Mouse (Mus musculus) hindbrain, postnatal 0 days (tissue): ENCODE measurements around the gene Olfr1394. TPM values are rescaled to one million over a fixed set of nuclear protein-coding genes. Genes with fewer than 3 reads are reported as not detected.

ENCODE experiments used
- ATAC-seq: fragments of 200-750 bp; cut with Nextera tagmentation; 2 replicates; pipeline ENCODE4 v1.8.0; 2017; ENCODE audit warnings: mild to moderate bottlenecking, moderate TSS enrichment, moderate library complexity
- DNase-seq: peaks from one replicate; pipeline ENCODE4 v3.0.0-alpha.2; 2015; ENCODE audit warnings: low spot score
- H3K27ac ChIP-seq: fragments of 300-500 bp; sonication (generic); 2 replicates; pipeline ENCODE4 v1.5.1; 2014; ENCODE audit warnings: mild to moderate bottlenecking
- H3K27me3 ChIP-seq: fragments of 300-500 bp; sonication (generic); 2 replicates; pipeline ENCODE4 v1.6.1; 2014; ENCODE audit warnings: low read length, mixed read lengths; ENCODE audit not compliant: insufficient read depth
- H3K36me3 ChIP-seq: fragments of 300-500 bp; sonication (generic); 2 replicates; pipeline ENCODE4 v1.6.1; 2014; ENCODE audit warnings: low read length, mixed read lengths; ENCODE audit not compliant: insufficient read depth
- H3K4me1 ChIP-seq: fragments of 300-500 bp; sonication (generic); 2 replicates; pipeline ENCODE4 v1.6.1; 2014; ENCODE audit warnings: antibody characterized with exemption, low read length, mixed read lengths; ENCODE audit not compliant: insufficient read depth
- H3K4me2 ChIP-seq: fragments of 300-500 bp; sonication (generic); 2 replicates; pipeline ENCODE4 v1.6.1; 2014; ENCODE audit warnings: low read depth, mild to moderate bottlenecking, low read length, moderate library complexity, mixed read lengths
- H3K4me3 ChIP-seq: fragments of 300-500 bp; sonication (generic); 2 replicates; pipeline ENCODE4 v1.5.1; 2014; ENCODE audit warnings: low read length
- H3K9ac ChIP-seq: fragments of 300-500 bp; sonication (generic); replicated peaks from 2 replicates; pipeline ENCODE4 v1.6.1; 2014; ENCODE audit warnings: mild to moderate bottlenecking, low read length, moderate library complexity, mixed read lengths
- H3K9me3 ChIP-seq: fragments of 300-500 bp; sonication (generic); 2 replicates; pipeline ENCODE4 v1.6.1; 2016; ENCODE audit warnings: low read length, mixed read lengths
- CTCF ChIP-seq: IDR thresholded peaks from 2 replicates; pipeline ENCODE4 v1.5.1; 2016; ENCODE audit warnings: antibody characterized with exemption, control low read depth, low read depth
- WGBS: fragments of 180-500 bp; shearing (Covaris S2); extraction: QIAGEN DNeasy Blood & Tissue Kit; methylation state at CpG from one replicate; pipeline ENCODE4 v1.1.7; 2014; 5-methylcytosine and 5-hydroxymethylcytosine counted together
- polyA plus RNA-seq: library from polyadenylated mRNA; unstranded; fragments of >200 nt; fragmentation: Nextera tagmentation; extraction: Ambion mirVana; gene quantifications from 2 replicates; pipeline ENCODE4 v1.2.1, GENCODE M21; 2015
- total RNA-seq: library from RNA; depleted of rRNA; stranded (reverse); fragments of >200 nt; gene quantifications from 2 replicates; pipeline ENCODE4 v1.2.3, GENCODE M21; 2014

Olfr1394 gene
- total and polyA plus RNA-seq, 2 experiments from 2014 or later: not detected

DNA sequence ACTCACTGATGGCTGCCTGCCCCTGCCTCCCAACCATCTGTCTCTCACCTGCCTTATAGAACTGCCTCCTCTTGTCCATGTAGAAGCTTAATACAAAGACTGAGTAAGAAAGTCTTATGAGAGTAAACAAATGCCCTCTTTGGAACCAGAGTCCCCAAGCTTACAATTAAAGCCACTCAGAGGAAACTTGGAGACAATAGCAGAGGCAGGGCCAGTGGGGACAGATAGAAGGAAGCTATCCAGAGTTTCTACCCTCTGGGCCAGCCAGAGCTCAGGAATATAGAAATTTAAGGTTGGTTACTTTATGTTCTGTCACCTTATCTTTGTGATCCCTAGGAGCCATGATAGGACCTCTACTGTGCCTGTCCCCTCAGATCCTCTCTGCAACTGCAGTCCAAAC lies 39.4 kb upstream of the Olfr1394 start, which contains the start of gene Olfr1396:
TSS of gene Olfr1396 (minus strand) at position 101 of the 400 bp plus-strand sequence.
- DNase-seq (no peak), ATAC-seq (no peak)
- H3K4me3 ChIP-seq: no peak within 1 kb of the TSS
- H3K4me1 ChIP-seq: no peaks in the 10 kb centered on the region
- H3K36me3 ChIP-seq: no peaks in the 10 kb centered on the region
- TF ChIP-seq CTCF: no peak
- no peak within 1 kb of the TSS for H3K4me2 ChIP-seq
- H3K27ac ChIP-seq: no peak within 1 kb of the TSS
- no peaks in the 10 kb centered on the region for H3K9me3 ChIP-seq
- no peaks in the 10 kb centered on the region for H3K27me3 ChIP-seq
- no peak within 1 kb of the TSS for H3K9ac ChIP-seq

DNA sequence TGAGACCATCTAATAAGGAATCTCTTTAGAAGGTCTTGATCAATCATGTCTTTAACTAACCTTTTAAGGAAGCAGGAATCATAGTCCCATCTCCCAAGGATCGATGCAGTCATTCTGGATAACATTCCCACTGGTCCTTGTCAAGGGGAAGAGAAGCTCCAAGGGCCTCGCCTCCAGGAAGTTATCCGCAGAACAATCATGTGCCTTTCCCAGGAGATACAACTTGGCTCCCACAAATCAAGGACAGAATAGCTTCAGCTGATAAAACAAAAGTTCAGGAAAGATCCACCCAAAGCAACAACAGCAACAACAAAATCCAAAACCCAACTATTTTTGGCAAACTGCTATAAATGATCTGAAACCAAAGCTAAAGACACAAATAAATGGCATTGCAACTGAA lies 34.5 kb upstream of the Olfr1394 start:
- Histone ChIP-seq H3K27ac (no peak overlapping the region), H3K4me3 (no peak overlapping the region), H3K27me3 (no peaks in the 10 kb centered on the region), H3K9ac (no peak overlapping the region), H3K4me2 (no peak overlapping the region), H3K36me3 (no peaks in the 10 kb centered on the region), H3K4me1 (no peaks in the 10 kb centered on the region), H3K9me3 (no peaks in the 10 kb centered on the region)
- no peak for TF ChIP-seq CTCF
- DNase-seq: no peak
- WGBS: 86% methylated on average over 3 of the region's 3 CpGs
- no peak for ATAC-seq

DNA sequence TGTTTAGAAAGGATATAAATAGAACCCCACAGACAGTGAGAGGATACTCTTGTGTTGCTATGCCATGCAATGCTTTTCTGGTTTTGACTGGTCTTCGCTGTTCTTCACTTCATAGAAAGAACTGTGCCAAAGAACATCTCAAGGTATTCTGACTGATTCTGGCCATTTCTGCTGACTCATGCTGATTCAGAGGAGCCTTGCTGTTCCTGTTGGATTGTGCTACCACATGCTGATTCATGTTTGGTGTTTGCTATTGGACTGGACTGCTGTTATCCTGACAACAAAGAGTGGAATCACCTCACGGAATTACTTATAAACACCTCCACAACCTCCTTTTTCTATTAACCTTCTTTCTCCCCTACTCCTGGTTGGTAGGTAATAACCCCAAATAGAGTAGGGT lies 30.0 kb upstream of the Olfr1394 start:
- Histone ChIP-seq H3K36me3 (no peaks in the 10 kb centered on the region), H3K4me3 (no peak overlapping the region), H3K9me3 (no peaks in the 10 kb centered on the region), H3K4me1 (no peaks in the 10 kb centered on the region), H3K27ac (no peak overlapping the region), H3K9ac (no peak overlapping the region), H3K4me2 (no peak overlapping the region), H3K27me3 (no peaks in the 10 kb centered on the region)
- no peak for TF ChIP-seq CTCF
- DNase-seq (no peak), ATAC-seq (no peak)
- 88% methylated on average over 2 of the region's 2 CpGs for WGBS

DNA sequence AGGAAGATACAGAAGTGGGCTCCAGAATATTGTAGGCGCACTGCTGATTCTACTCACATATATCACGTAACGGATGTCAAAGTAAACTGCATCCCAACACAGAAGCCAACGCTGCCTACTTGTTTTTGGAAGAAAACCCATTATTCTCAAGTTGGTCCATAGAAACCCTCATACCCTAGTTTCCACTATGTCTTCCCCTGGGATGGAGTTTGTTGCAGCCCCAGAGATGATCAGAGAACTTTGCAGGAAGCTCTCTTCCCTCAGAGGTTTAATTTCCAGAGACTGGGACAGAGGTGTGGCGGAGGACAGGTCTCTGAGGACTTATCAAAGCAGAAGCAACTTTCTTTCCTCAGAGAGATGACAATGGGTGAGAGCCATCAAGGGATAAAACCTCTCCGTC lies 12.2 kb upstream of the Olfr1394 start, which contains the start of gene Olfr1395:
TSS of gene Olfr1395 (plus strand) at position 301 of the 400 bp plus-strand sequence.
- Histone ChIP-seq H3K4me2 (no peak within 1 kb of the TSS), H3K4me1 (no peaks in the 10 kb centered on the region), H3K9me3 (no peaks in the 10 kb centered on the region), H3K4me3 (no peak within 1 kb of the TSS), H3K27me3 (no peaks in the 10 kb centered on the region), H3K27ac (no peak within 1 kb of the TSS), H3K9ac (no peak within 1 kb of the TSS), H3K36me3 (no peaks in the 10 kb centered on the region)
- DNase-seq (no peak), ATAC-seq (no peak)
- 91% methylated on average over 6 of the region's 6 CpGs for WGBS
- TF ChIP-seq CTCF: no peak

DNA sequence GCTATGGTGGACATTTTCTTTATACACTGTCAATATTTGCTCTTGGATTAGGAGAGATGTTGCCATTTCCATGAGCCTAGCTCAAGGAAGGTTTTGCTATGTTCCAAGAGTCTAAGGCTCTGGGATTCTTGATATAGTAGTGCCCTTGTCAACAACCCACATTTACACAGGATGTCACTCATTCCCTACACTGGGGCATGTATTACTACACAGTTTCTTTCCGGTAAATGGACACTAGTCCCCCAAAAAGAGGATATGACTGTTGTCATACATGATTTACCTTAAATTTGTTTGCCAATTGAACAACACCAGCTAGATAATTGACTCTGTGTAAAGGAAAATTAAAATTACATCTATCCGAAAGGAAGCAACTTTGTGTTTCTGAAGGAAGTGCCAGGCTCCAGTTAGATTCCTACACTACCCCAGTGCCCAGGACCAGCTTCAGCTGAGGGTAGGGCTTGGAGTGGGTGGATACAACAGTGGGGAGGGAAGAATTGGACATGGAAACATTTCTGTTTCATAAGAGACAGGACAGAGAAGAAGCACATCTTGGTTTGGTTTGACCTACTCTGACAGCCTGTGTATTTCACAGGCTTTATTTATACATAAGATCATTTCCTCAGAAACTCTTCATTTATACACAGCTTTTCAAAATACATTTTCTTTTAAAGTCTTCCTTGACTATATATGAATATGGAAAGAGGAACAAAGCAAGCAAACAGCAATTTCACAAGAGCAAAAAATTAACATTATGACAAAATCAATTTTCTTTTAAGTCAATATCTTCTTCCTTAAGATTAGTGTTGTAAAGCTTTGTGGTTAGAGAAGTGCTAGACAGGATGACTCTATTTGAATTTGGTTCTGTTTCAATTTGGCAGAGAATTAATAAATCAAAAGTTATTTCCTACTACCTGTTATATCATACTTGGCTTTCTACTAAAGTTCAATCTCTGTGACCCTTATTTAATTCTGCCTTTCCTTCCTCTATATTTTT lies 2.9 kb downstream of the Olfr1394 start:
- Histone ChIP-seq H3K36me3 (no peaks in the 10 kb centered on the region), H3K9me3 (no peaks in the 10 kb centered on the region), H3K27ac (no peak overlapping the region), H3K9ac (no peak overlapping the region), H3K4me2 (no peak overlapping the region), H3K27me3 (no peaks in the 10 kb centered on the region), H3K4me1 (no peaks in the 10 kb centered on the region), H3K4me3 (no peak overlapping the region)
- no peak for DNase-seq
- no peak for ATAC-seq
- no peak for TF ChIP-seq CTCF
- 88% methylated on average over 2 of the region's 2 CpGs for WGBS

DNA sequence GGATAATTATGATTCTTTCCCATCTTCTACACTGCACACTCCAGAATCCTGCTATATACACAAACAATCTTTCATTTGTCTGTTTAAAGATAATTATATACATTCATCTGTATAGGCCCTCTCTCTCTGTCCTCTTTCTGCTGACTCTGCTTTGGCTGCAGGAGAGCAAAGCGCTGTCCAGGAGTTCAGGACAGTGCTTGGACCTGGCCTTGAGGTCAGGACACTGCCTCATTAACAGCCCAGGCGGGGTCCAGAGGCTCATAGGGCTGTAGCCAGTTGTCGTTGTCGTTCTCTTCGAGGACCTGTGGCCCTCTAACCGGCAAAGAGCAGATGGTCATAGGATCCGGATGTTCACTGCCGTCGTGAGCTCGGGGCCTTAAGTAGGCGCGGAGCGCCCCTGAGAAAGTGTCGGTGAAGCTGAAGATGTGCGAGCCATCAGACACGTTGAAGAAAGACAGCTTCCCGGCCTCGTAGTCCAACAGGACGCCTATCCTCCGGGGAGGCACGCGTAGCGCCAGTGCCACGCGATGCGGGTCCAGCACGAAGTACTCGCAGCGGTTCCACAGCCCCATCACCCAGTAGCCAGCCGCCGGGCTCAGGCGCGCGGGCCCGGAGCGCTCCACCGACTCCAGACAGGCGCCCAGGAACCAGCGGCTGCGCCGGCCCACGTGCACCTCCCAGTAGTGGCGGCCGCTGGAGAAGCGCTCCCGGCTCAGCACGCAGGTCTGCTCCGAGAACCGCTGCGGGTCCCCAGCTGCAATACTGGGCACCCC lies 14.8 kb downstream of the Olfr1394 start:
- TF ChIP-seq CTCF: no peak; the same call in 1 of the 2 replicates

More for the DNA sequence above, 14.8 kb downstream of the Olfr1394 start:
- Histone ChIP-seq H3K36me3 (no peaks in the 10 kb centered on the region), H3K9me3 (no peaks in the 10 kb centered on the region), H3K4me3 (peak overlapping the region; percentile 40), H3K9ac (0 out of 2 replicates have a peak overlapping the region, but pooled peaks have one; percentile 40), H3K27me3 (no peaks in the 10 kb centered on the region), H3K27ac (no peak overlapping the region), H3K4me1 (no peaks in the 10 kb centered on the region), H3K4me2 (peak overlapping the region; percentile 71)
- 6% methylated on average over 50 of the region's 50 CpGs for WGBS
- DNase-seq (peak; percentile 28), ATAC-seq (peak; percentile 82)
